Mouse (Mus musculus) bone marrow macrophage, adult 2 months (primary cell): ENCODE measurements around the gene Iqschfp.

Experiments used
- CTCF ChIP-seq: IDR thresholded peaks from 2 replicates; pipeline ENCODE4 v1.5.1; 2012; ENCODE audit warnings: low read depth, mild to moderate bottlenecking, low read length, moderate library complexity
- POLR2A ChIP-seq: IDR thresholded peaks from 2 replicates; pipeline ENCODE4 v1.6.1; 2012; ENCODE audit warnings: mild to moderate bottlenecking, low read depth, low read length, borderline replicate concordance

GRCm38 (mm10) chr3:68488316-68488715, 596.3 kb downstream of the Iqschfp start:
- TF ChIP-seq CTCF (no peak), POLR2A (no peak)
